Mouse (Mus musculus): ENCODE results near the gene Add1.

Add1 gene
- long read RNA-seq, experiment 1, transcript Add1-205 (15 exons, 3,761 nt): major isoform, 6 of 30 reads
- long read RNA-seq, experiment 1, partial matches to known transcripts: 3 of 30 reads
- long read RNA-seq, experiment 1, other reads (novel, unspliced or antisense): 21 of 30 reads
- long read RNA-seq, experiment 2, transcript Add1-205 (15 exons, 3,761 nt): major isoform, 9 of 34 reads
- long read RNA-seq, experiment 2, partial matches to known transcripts: 9 of 34 reads
- long read RNA-seq, experiment 2, other reads (novel, unspliced or antisense): 15 of 34 reads

- intact Hi-C loops (cut with DNase I): no loop called here
Observed at GRCm38 (mm10) chr5:34573268-34574221, at the start of gene Add1. Gene Add1 (plus strand): TSS chr5:34573664.

GRCm38 (mm10) chr5:34523958-34524485, 49.4 kb upstream of the Add1 start:
- intact Hi-C loops (cut with DNase I): no loop called here

GRCm38 (mm10) chr5:34524511-34524910, 49.0 kb upstream of the Add1 start:
- intact Hi-C loops (cut with DNase I): no loop called here

DNA sequence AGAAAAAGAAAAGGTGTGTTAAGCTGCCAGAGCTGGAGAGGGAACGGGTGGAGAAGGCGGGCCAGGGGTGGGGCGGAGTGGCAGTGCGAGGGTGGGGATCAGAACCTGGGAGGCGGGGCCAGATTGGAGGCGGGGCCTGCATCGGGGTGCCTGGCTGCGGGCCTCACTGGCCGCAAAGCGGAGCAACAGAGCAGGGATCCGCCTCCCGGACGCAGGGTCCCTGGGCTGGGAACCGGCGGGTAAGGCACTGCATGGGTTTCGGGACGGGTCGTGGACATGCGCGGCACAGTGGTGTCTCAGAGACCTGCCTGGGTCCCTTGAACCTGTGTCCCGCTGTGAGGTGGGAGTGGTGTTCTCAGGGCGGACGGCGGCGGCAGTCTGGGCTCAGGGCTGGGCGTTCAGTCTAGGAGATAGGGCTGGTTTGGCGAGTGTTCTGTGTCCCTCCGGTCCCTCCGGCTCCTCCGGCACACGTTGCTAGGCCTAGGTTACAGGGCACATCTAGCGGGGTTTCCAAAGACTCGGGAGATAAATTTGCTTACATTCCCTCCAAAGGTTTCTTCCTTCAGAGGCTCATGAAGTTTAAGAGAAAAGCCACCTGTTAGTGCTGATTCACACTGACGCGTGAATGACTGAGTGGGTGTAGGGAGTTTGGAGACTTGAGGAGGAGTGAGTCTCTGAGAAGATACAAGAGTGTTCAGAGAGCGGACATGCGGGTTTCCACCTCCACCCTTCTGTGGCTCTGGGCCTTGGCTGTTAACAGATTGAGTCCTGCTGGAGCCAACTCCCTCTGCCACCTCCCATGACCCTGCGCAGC, 47.6 kb upstream of the Add1 start, which contains the start of gene Sh3bp2:
Sh3bp2 (plus strand) TSS at position 176 of the 814 bp plus-strand sequence.
- intact Hi-C loops (cut with DNase I): no loop called here

GRCm38 (mm10) chr5:34526477-34526775, 47.0 kb upstream of the Add1 start:
- intact Hi-C loops (cut with DNase I): no loop called here

DNA sequence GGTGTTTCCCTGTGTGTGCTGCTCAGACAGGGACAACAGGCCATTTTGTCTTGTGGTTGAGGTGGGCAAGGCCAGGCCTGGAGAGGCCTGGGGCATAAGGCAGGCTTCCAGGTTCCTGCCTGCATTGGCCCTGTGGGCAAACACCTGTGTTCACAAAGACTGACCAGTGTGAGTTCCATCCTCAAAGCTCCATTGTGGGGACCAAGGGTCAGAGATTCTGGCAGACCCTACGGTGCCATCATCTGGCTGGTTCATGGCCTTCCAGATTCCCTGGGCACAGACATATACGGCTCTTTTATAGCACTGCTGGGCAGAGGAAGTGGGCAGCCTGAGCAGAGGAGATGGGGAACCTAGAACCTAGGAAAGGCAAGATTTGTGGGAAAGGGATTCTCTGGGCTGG, 46.1 kb upstream of the Add1 start:
- intact Hi-C loops (cut with DNase I): no loop called here

GRCm38 (mm10) chr5:34528724-34529123, 44.7 kb upstream of the Add1 start:
- intact Hi-C loops (cut with DNase I): no loop called here

DNA sequence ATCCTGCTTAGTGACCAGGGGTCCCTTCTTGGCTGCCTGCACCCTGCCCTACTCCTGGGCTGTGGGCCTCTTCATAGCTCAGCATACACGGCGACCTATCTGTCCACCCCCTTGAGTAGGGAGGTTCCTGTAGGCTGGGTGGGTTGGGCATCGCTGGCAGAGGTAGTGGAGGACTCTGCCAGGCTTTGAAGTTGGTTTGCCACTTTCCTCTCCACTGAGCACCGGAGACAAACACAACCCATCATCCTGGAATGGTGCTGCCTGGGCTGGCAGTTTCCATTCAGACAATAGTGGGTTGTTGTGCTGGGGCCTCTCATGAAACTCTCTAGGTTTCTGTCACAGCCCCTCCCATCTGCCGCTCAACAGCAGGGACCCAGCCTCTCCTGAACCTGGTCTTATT, 43.3 kb upstream of the Add1 start:
- intact Hi-C loops (cut with DNase I): no loop called here

GRCm38 (mm10) chr5:34530687-34531086, 42.8 kb upstream of the Add1 start:
- intact Hi-C loops (cut with DNase I): no loop called here

DNA sequence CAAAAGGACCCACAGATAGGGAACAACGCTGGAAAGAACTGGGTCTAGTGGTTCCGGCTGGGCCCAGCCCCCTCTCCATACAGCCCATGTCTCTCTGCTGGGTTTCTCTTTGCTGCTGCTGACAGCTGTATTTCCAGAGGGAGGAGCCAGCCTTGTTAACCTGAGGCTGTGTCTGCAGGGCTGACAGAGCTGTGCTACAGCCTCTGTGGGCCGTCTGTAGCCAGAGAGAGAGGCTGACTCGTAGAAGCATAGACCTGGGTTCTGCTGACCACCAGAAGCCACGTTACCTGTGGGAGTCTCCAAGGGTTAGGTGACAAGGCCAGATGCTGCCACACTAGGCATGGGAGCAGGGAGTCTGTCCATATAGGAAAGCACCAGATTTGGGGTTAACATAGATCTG, 40.4 kb upstream of the Add1 start:
- intact Hi-C loops (cut with DNase I): no loop called here

DNA sequence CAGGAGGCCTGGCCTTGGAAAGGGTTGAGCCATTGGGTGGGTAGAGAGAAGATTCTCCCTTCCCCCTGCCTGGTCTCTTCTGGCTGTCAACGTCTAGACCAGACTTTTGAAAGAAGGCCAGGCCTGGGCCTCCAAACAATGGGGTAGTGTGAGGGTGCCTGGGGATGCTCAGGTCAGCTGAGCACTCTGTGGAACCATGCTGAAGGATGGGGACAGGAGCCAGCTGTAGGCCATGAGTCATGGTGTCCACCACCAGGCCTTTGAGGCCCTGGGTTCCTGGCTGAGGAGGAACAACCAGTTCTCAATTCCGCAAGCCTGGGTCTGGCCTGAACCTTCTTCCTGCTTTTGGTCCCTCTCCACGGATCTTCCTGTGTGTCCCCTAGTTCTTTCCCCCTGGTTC, 39.6 kb upstream of the Add1 start:
- intact Hi-C loops (cut with DNase I): no loop called here

- intact Hi-C loops (cut with DNase I): no loop called here
Observed at GRCm38 (mm10) chr5:34534776-34535581, 38.5 kb upstream of the Add1 start.

- intact Hi-C loops (cut with DNase I): no loop called here
Observed at GRCm38 (mm10) chr5:34535831-34536230, 37.6 kb upstream of the Add1 start.

- intact Hi-C loops (cut with DNase I): no loop called here
Observed at GRCm38 (mm10) chr5:34538079-34538478, 35.4 kb upstream of the Add1 start.

DNA sequence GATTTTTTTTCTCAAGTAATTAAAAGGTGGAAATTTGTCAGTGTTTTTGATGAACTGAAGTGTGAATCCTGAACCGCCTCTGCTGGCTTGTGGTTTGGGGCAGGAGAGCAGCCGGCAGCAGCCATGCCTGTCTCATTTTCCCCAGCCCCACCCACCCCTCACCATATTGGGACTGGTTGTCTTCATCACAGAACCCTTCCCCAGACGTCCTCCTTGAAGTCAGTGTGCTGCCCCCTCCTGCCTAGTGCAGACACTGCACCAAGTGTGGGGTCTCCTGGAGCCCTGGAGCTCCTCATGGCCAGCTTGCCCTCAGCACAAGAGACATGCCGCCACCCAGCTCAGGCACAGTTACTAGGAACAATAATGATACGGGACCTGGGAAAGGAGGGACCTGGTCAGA, 34.9 kb upstream of the Add1 start:
- intact Hi-C loops (cut with DNase I): no loop called here

DNA sequence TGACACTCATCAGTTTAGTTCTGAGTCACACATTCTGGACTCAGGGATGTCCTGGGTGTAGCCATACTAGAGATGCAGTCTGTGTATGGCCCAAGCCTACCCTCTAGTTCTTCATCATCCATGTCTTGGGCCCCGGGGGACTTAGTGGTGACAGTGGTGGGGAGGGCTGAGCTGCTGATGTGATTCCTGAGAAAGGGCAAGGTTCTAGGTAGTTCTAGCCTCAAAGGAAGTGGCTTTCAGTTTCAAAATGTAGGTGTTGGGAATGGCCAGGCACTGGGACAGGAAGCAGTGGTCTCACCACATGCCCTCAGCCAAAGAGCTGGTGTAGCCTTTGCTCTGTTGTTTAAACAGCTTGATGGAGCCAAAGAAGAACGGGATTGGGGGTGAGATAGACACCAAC, 34.3 kb upstream of the Add1 start:
- intact Hi-C loops (cut with DNase I): no loop called here

DNA sequence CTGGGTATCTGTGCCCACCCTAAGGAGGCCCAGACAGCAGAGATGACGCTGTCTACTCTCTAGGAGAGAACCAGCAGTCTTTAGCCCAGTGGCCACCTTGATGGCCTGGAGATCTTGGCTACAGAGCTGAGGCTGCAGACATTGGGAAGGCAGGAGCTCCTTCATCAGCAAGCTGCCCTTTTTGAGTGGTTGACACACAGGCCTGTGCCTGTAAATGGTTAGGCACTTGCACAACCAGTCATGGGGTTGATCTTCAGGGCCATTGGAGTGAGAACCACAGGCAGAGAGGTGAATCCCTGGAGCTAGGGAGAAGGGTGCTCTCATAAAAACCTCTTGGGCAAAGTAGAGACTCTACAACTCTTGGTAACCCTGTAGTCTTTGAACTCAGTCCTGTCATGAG, 31.3 kb upstream of the Add1 start:
- intact Hi-C loops (cut with DNase I): no loop called here

- intact Hi-C loops (cut with DNase I): no loop called here
Observed at GRCm38 (mm10) chr5:34543114-34543513, 30.4 kb upstream of the Add1 start.

DNA sequence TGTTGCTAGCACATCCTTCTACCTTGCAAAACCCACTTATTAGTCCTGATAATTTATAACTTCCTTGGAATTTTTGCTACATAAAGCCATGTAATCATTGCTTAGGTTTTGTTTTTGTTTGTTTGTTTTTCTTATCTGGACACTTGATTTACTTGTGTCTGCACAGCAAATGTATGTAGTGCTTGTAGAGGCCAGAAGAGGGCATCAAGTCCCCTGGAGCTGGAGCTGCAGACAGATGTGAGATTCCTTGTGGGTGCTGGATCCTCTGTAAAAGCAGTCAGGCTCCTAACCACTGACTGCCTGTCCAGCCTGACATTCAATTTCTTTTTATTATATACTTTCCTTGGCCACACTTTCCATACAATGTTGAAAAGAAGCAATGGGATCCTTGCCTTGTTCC, 26.1 kb upstream of the Add1 start:
- intact Hi-C loops (cut with DNase I): loop anchor here (5.0 kb wide), 1 partner anchor 100 kb away; no protein-coding TSS in a partner anchor

DNA sequence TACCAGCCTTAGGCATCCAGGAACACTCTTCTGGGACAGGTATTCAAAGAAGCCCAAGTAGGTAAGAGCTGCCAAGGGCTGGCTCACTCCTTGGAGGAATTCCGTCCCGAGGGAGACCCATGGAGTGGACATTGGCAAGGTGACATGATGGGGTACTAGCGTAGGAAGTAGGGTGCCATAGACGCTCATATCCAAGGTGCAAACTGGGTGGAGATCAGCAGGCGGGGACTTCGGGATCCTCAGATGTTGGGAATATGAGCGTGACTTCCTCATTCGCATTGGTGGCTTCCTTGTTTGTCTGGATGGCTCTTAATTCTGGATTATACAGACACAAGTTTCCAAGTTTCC, 24.4 kb upstream of the Add1 start:
- intact Hi-C loops (cut with DNase I): loop anchor here (5.0 kb wide), 1 partner anchor 98 kb away; no protein-coding TSS in a partner anchor

All from adrenal gland (tissue).